Mouse (Mus musculus) lung, adult 2 months (tissue): ENCODE data around the gene Olfr1412.

Experiments used
- CTCF ChIP-seq: fragments of 200-500 bp; IDR thresholded peaks from 2 replicates; pipeline ENCODE4 v1.5.1; 2011; ENCODE audit warnings: mild to moderate bottlenecking, low read length, control low read depth; ENCODE audit not compliant: insufficient read depth
- POLR2A ChIP-seq: fragments of 200-500 bp; IDR thresholded peaks from 2 replicates; pipeline ENCODE4 v1.6.1; 2011; ENCODE audit warnings: low read depth, mild to moderate bottlenecking, control low read depth, low read length, borderline replicate concordance; ENCODE audit errors: extremely low read depth

GRCm38 (mm10) chr1:92638181-92638580 lies 52.6 kb downstream of the Olfr1412 start:
- no peak for TF ChIP-seq CTCF
- TF ChIP-seq POLR2A = no peak
